Mouse (Mus musculus) kidney, adult 2 months (tissue): Measurements from ENCODE around the gene Miip.

Source experiments
- CTCF ChIP-seq: fragments of 200-500 bp; conservative IDR thresholded peaks from 2 replicates; pipeline ENCODE4 v1.5.1; 2011; ENCODE audit warnings: low read depth, mild to moderate bottlenecking, control low read depth, low read length, moderate library complexity, mixed read lengths; ENCODE audit not compliant: insufficient read depth, insufficient read length
- POLR2A ChIP-seq: fragments of 200-500 bp; IDR thresholded peaks from one replicate; pipeline ENCODE4 v1.6.1; 2011; ENCODE audit warnings: low read depth, low read length, control low read depth

GRCm38 (mm10) chr4:147902906-147903500 lies 34.4 kb upstream of the Miip start:
- no peak for TF ChIP-seq CTCF
- no peak for TF ChIP-seq POLR2A
